Mouse (Mus musculus) ES-CJ7 (cell line): ENCODE data around the gene BC037034.

Experiments
- DNase-seq: peaks from one replicate; pipeline ENCODE4 v3.0.0; 2011; ENCODE audit warnings: low read depth, low spot score

The BC037034 gene

GRCm38 (mm10) chr5:138262001-138262400 lies 1.8 kb downstream of the BC037034 start:
- DNase-seq: no peak

GRCm38 (mm10) chr5:138260834-138261233 lies 3.0 kb downstream of the BC037034 start:
- DNase-seq: no peak

- DNase-seq: no peak
These were observed 3.8 kb downstream of the BC037034 start for GRCm38 (mm10) chr5:138260051-138260450.

GRCm38 (mm10) chr5:138258993-138259392 lies 4.8 kb downstream of the BC037034 start:
- DNase-seq: no peak

- DNase-seq: no peak
These were observed 5.3 kb downstream of the BC037034 start for GRCm38 (mm10) chr5:138258542-138258941.

GRCm38 (mm10) chr5:138258078-138258477 lies 5.8 kb downstream of the BC037034 start:
- DNase-seq: no peak

- DNase-seq: no peak
These were observed 6.3 kb downstream of the BC037034 start for GRCm38 (mm10) chr5:138257585-138257978.

GRCm38 (mm10) chr5:138256966-138257584 lies 6.8 kb downstream of the BC037034 start:
- DNase-seq: no peak

- no peak for DNase-seq
These were observed 7.8 kb downstream of the BC037034 start for GRCm38 (mm10) chr5:138256094-138256467.

GRCm38 (mm10) chr5:138255353-138256093 lies 8.3 kb downstream of the BC037034 start, which contains the start of gene Lamtor4:
Lamtor4 (plus strand) TSS chr5:138255482.
- DNase-seq: peak; percentile 98

- DNase-seq: peak; percentile 43
These were observed 10.8 kb downstream of the BC037034 start for GRCm38 (mm10) chr5:138253061-138253460.

- no peak for DNase-seq
These were observed 12.7 kb downstream of the BC037034 start for GRCm38 (mm10) chr5:138251144-138251543.

GRCm38 (mm10) chr5:138241511-138241910 lies 22.3 kb downstream of the BC037034 start:
- no peak for DNase-seq

GRCm38 (mm10) chr5:138234224-138234623 lies 29.6 kb downstream of the BC037034 start:
- DNase-seq: no peak

GRCm38 (mm10) chr5:138233778-138234177 lies 30.1 kb downstream of the BC037034 start:
- DNase-seq: no peak

GRCm38 (mm10) chr5:138229511-138229910 lies 34.3 kb downstream of the BC037034 start:
- DNase-seq: no peak

- DNase-seq: peak; percentile 65
These were observed 35.8 kb downstream of the BC037034 start for GRCm38 (mm10) chr5:138228026-138228425.

GRCm38 (mm10) chr5:138227367-138227766 lies 36.5 kb downstream of the BC037034 start:
- no peak for DNase-seq

- DNase-seq: no peak
These were observed 37.3 kb downstream of the BC037034 start for GRCm38 (mm10) chr5:138226491-138226890.

GRCm38 (mm10) chr5:138225700-138226099 lies 38.1 kb downstream of the BC037034 start, which contains the start of gene Nxpe5:
Nxpe5 (plus strand) TSS chr5:138225898.
- DNase-seq: no peak

- no peak for DNase-seq
These were observed 40.5 kb downstream of the BC037034 start for GRCm38 (mm10) chr5:138223287-138223686.

GRCm38 (mm10) chr5:138222111-138222510 lies 41.7 kb downstream of the BC037034 start:
- DNase-seq: peak; percentile 71

- DNase-seq: no peak
These were observed 44.0 kb downstream of the BC037034 start for GRCm38 (mm10) chr5:138219864-138220263.
